Mouse (Mus musculus) liver, adult 2 months (tissue): ENCODE results near the gene Plppr4. TPM values are rescaled to one million over a fixed set of nuclear protein-coding genes. Genes with fewer than 3 reads are reported as not detected.

Experiments
- DNase-seq: peaks from one replicate; pipeline ENCODE4 v3.0.0-alpha.2; 2011; ENCODE audit warnings: low read depth, low spot score; ENCODE audit errors: extremely low read depth
- H3K27ac ChIP-seq: fragments of 200-500 bp; replicated peaks from 2 replicates; pipeline ENCODE4 v1.5.1; 2012; ENCODE audit warnings: low read depth, mild to moderate bottlenecking, control low read depth, inconsistent platforms, low read length; ENCODE audit not compliant: insufficient read depth
- H3K27me3 ChIP-seq: fragments of 200-500 bp; 2 replicates; pipeline ENCODE4 v1.6.1; 2012; ENCODE audit warnings: mild to moderate bottlenecking, moderate library complexity, low read length, inconsistent platforms; ENCODE audit not compliant: control insufficient read depth, insufficient read depth
- H3K36me3 ChIP-seq: fragments of 200-500 bp; 2 replicates; pipeline ENCODE4 v1.6.1; 2012; ENCODE audit warnings: low read length, inconsistent platforms; ENCODE audit not compliant: control insufficient read depth, insufficient read depth
- H3K4me1 ChIP-seq: fragments of 200-500 bp; 2 replicates; pipeline ENCODE4 v1.6.1; 2011; ENCODE audit warnings: low read length; ENCODE audit not compliant: control insufficient read depth, insufficient read depth
- H3K4me3 ChIP-seq: fragments of 200-500 bp; 2 replicates; pipeline ENCODE4 v1.5.1; 2011; ENCODE audit warnings: low read depth, mild to moderate bottlenecking, control low read depth, low read length, moderate library complexity; ENCODE audit not compliant: insufficient read depth
- H3K79me2 ChIP-seq: fragments of 200-500 bp; 2 replicates; pipeline ENCODE4 v1.6.1; 2012; ENCODE audit warnings: inconsistent platforms, mild to moderate bottlenecking, low read length, moderate library complexity; ENCODE audit not compliant: control insufficient read depth, insufficient read depth
- H3K9ac ChIP-seq: fragments of 200-500 bp; 2 replicates; pipeline ENCODE4 v1.6.1; 2012; ENCODE audit warnings: low read depth, mild to moderate bottlenecking, control low read depth, inconsistent platforms, low read length
- CTCF ChIP-seq: fragments of 200-500 bp; IDR thresholded peaks from 2 replicates; pipeline ENCODE4 v1.5.1; 2011; ENCODE audit warnings: low read depth, low read length, control low read depth
- POLR2A ChIP-seq: fragments of 200-500 bp; IDR thresholded peaks from 2 replicates; pipeline ENCODE4 v1.6.1; 2011; ENCODE audit warnings: low read length, control low read depth; ENCODE audit not compliant: insufficient read depth; ENCODE audit errors: extremely low read depth
- WGBS: fragments of 180-500 bp; shearing (Covaris S2); methylation state at CpG from one replicate; pipeline ENCODE4 v1.1.7; 2018; 5-methylcytosine and 5-hydroxymethylcytosine counted together
- polyA plus RNA-seq: library from polyadenylated mRNA; depleted of rRNA; stranded (reverse); fragments of >200 nt; gene quantifications from 2 replicates; pipeline ENCODE4 v1.2.3, GENCODE M21; 2012; rRNA removed
- total RNA-seq: library from RNA; depleted of rRNA; stranded (reverse); fragments of >200 nt; gene quantifications from 2 replicates; pipeline ENCODE4 v1.2.3, GENCODE M21; 2014; rRNA removed

The Plppr4 gene
- total and polyA plus RNA-seq, 2 experiments = not detected

GRCm38 (mm10) chr3:117307555-117307954 lies 53.1 kb downstream of the Plppr4 start:
- H3K27ac ChIP-seq = no peak overlapping the region
- no peaks in the 10 kb centered on the region for H3K4me1 ChIP-seq
- no peak overlapping the region for H3K4me3 ChIP-seq
- H3K79me2 ChIP-seq = no peaks in the 10 kb centered on the region
- H3K9ac ChIP-seq = no peak overlapping the region
- DNase-seq = no peak
- no peaks in the 10 kb centered on the region for H3K27me3 ChIP-seq
- H3K36me3 ChIP-seq = no peaks in the 10 kb centered on the region
- WGBS = 93% methylated on average over 4 of the region's 4 CpGs
- TF ChIP-seq CTCF (no peak), POLR2A (no peak)

- no peak overlapping the region for H3K4me3 ChIP-seq
- H3K36me3 ChIP-seq = no peaks in the 10 kb centered on the region
- H3K27me3 ChIP-seq = no peaks in the 10 kb centered on the region
- H3K27ac ChIP-seq = no peak overlapping the region
- 89% methylated on average over 2 of the region's 2 CpGs for WGBS
- no peaks in the 10 kb centered on the region for H3K79me2 ChIP-seq
- no peak overlapping the region for H3K9ac ChIP-seq
- H3K4me1 ChIP-seq = no peaks in the 10 kb centered on the region
- no peak for DNase-seq
- TF ChIP-seq CTCF = no peak
- TF ChIP-seq POLR2A = no peak
Observed at GRCm38 (mm10) chr3:117304037-117304436, 56.6 kb downstream of the Plppr4 start.

- no peaks in the 10 kb centered on the region for H3K4me1 ChIP-seq
- no peaks in the 10 kb centered on the region for H3K27me3 ChIP-seq
- H3K36me3 ChIP-seq = no peaks in the 10 kb centered on the region
- WGBS = 16% methylated on average over 1 of the region's 1 CpGs
- TF ChIP-seq CTCF (no peak), POLR2A (no peak)
- no peak overlapping the region for H3K9ac ChIP-seq
- peak; percentile 12 for DNase-seq
- H3K4me3 ChIP-seq = no peak overlapping the region
- no peak overlapping the region for H3K27ac ChIP-seq
- H3K79me2 ChIP-seq = no peaks in the 10 kb centered on the region
Observed at GRCm38 (mm10) chr3:117300735-117301271, 59.9 kb downstream of the Plppr4 start.

- TF ChIP-seq CTCF (no peak), POLR2A (no peak)
- no peak overlapping the region for H3K27ac ChIP-seq
- no peak overlapping the region for H3K4me3 ChIP-seq
- DNase-seq = no peak
- WGBS = 74% methylated on average over 1 of the region's 1 CpGs
- H3K4me1 ChIP-seq = no peaks in the 10 kb centered on the region
- no peak overlapping the region for H3K9ac ChIP-seq
- no peaks in the 10 kb centered on the region for H3K79me2 ChIP-seq
- H3K27me3 ChIP-seq = no peaks in the 10 kb centered on the region
- H3K36me3 ChIP-seq = no peaks in the 10 kb centered on the region
Observed at GRCm38 (mm10) chr3:117297735-117298134, 62.9 kb downstream of the Plppr4 start.

- WGBS = 71% methylated on average over 2 of the region's 2 CpGs
- H3K27ac ChIP-seq = no peak overlapping the region
- no peaks in the 10 kb centered on the region for H3K36me3 ChIP-seq
- no peak for DNase-seq
- H3K4me3 ChIP-seq = no peak overlapping the region
- TF ChIP-seq CTCF (no peak), POLR2A (no peak)
- no peak overlapping the region for H3K9ac ChIP-seq
- no peaks in the 10 kb centered on the region for H3K27me3 ChIP-seq
- no peaks in the 10 kb centered on the region for H3K4me1 ChIP-seq
- no peaks in the 10 kb centered on the region for H3K79me2 ChIP-seq
Observed at GRCm38 (mm10) chr3:117294308-117294925, 66.3 kb downstream of the Plppr4 start.

Other genes with a start within 250 kb of the Plppr4 start
- 0.18 and 0.20 TPM in 2 replicates for gene Plppr5, start 214.0 kb upstream of the Plppr4 start, total RNA-seq
- gene Plppr5, start 214.0 kb upstream of the Plppr4 start, polyA plus RNA-seq = 0.05 TPM in 1 of 2 replicates, not detected in the other